Mouse (Mus musculus): ENCODE results near the gene Sarm1.

Sarm1 gene

DNA sequence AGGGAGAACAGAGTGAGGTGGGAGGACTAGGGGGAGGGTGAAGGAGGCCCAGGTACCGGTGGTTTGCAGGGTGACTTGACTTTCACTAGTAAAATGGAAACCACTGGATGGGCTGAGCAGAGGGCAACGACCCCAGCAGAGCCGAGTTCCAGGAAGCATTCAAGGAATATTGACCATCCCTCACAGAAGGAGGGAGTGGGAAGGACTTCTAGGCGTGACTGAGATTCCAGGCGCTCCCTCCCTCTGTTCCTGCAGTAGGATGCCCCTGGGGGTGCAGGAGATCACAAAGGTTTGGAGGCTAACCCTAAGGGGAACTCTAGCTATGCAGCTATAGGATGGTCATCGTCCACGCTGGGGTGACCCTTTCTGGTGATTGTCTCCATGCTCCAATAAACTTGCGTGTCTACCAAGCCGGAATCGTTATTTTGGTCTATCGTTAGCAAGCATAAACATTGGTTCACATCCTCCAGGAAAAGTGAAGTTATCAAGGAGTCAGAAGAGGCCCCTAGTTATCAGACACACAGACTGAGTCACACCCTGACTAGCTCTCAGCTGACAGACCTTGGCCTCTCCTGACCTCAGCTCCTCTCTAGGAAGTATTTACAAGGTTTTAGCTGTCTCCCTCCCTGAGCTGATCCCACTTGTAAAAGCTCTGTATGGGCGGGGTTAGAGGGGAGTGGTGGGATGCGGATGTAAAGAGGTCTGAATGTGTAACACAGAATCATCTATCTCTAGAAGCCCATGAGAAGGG is 34.1 kb downstream of the Sarm1 start:
- no peak for DNase-seq

DNA sequence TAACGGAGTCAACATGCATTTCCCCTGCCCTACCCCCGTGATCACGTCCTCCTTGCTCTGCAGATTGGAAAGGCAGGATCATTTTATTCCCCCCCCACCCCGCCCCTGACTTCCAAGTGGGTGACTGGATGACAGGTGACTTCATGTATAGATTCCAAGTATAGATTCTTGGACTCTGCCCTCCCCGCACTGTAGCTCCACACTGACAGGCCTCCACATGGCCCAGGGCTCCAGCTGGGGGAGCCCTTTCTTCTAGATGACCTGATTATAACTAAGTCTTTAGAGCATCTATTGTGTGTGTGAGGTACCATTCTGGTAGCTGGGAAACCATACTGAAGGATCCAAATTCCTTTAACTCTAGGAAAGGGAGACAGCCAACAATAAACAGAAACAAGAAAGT is 34.9 kb downstream of the Sarm1 start:
- DNase-seq = no peak

DNA sequence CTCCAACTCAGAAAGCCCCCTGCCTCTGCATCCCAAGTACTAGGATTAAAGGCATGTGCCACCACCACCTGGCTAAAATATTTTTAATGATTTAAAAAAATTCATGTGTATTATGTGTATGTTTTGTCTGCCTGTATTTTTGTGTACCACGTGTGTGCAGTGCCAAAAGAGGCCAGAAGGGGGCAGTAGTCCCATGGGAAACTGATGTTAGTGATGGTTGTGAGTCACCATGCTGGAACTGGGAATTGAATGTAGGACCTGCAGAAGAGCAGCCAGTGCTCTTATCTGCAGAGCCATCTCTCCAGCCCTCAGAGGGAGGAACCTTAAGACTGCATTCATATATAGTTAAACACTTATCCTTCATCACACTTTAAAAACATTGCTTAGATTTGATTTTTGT is 35.7 kb downstream of the Sarm1 start:
- DNase-seq = no peak

DNA sequence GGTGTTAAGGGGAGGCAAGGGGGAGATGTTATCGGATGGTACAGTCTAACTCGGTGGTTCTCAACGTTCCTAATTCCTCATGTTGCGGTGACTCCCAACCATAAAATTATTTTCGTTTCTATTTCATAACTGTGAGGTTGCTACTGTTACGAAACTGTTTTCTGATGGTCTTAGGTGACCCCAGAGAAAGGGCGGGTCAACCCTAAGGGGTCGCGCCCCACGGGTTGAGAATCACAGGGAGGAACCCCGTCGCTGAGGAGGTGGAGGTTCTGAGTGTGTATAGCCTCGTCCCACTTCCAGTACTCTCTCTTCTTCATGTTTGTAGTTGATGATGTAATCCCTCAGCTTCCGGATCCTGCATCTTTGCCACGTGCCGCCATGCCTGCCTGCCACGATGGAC is 38.8 kb downstream of the Sarm1 start:
- no peak for DNase-seq

DNA sequence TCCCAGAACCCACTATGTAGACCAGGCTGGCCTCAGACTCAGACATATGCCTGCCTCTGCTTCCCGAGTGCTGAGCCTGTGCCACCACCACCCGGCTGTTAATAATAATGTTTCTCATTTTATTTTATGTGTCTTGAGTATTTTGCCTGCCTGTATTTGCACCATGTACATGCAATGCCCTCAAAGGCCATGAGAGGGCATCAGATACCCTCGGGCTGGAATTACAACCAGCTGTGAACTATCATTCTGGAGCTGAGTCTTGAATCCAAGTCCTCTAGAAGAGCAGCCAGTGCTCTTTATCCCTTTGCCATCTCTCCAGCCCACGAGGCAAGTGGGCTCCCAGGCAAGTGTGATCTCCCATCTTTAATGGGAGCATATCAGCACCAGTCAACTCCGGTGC is 42.2 kb downstream of the Sarm1 start:
- peak; percentile 29 to 32 for DNase-seq

DNA sequence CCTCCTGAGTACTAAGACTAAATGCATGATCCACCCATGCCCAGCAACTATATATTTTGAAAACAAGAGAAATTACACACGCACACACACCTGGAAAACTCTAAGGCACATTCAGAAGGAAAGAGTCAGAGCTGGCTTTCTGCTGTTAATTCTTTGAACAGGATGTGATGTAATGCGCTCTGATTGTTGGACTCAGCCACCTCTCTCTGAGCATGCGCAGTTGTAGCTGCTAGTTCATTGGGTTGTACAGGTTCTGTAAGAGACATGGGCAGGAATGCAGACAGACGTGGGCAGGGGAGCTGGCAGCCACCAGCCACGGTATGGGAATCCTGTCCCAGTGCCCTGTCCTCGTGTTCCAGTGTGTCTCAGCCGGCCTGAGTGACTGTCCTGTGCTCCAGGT is 43.3 kb downstream of the Sarm1 start:
- DNase-seq = no peak

DNA sequence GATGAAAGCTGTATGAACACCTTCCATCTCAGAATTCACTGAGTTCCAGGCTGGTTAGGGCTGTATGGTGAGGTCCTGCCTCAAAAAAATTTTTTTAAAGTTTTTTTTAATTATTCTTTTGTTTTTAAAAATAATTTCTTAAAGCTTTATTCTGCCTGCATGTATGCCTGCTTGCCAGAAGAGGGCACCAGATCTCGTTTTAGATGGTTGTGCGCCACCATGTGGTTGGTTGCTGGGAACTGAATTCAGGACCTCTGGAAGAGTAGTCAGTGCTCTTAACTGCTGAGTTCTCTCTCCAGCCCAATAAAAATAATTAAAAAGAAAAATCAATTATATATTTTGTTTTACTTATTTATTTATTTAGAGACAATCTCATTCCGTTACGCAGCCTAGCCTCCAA is 43.9 kb downstream of the Sarm1 start:
- peak; percentile 64 to 67 for DNase-seq

DNA sequence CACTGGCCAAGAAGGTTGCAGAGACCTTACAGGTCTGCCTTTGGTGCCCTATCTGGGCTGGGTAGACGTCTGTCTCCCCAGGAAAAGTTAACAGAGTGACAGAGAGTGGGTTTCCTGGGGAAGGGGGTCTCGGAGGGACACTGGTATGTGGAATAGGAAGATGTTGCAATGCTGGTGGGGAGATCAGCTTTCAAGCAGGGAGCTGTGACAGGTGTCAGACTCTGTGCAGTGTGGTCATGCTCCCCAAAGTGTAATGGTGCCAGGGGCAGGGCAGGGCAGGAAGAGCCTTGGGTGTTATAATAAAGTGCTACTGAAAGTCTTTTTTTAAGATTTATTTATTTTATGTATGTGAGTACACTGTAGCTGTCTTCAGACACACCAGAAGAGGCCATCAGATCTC is 47.2 kb downstream of the Sarm1 start:
- no peak for DNase-seq

DNA sequence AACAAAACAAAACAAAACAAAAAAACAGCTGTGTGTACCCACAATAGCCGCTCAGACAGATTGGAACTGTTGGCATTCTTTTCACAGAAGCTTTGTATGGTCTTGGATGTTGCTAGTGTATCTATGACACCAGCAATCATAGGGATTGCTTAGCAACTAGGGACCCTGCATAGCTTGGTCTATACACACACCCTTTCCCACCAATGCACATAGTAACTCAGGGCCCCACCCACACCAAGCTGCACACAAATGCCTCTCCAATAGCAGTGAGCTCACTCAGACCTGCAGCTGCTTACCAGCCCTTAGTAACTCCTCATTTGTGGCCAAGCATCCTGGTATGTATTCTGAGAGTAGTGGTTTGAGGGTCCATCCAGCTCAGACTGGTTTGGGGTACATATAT is 49.3 kb downstream of the Sarm1 start:
- DNase-seq = no peak

DNA sequence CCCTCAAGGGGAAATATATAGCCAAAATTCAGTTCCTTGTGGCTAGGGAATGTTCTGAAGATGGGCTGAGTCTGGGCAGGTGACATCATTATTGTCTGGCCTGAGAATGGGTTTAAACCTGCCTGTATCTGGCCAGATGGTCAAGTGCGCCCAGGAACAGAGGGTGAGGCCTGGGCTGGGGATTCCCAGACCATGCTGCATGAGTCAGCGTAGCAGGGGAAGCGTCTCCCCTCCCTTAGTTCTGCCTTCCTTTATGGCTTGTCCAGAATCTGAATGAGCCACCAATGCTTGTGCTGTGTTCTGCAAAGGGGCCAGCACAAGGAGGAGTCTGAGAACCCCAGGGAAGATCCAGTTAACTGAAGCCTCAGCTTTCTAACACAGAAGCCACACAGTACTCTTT is 50.4 kb downstream of the Sarm1 start:
- no peak for DNase-seq

DNA sequence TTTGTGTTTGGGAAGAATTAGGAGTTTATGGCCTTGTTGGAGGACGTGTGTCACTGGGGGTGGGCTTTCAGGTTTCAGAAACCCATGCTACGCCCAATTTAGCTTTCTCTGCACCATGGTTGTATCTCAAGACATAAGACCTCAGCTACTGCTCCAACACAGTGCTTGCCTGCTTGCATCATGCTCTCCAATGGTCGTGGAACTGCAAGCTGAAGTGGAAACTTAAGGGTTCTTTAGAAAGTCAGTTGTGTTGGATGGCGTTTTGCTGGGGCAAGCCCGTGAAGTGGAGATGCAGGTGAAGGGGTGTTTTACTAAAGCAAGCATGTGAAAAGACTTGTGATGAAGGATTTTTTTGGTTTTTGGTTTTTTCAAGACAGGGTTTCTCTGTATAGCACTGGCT is 54.4 kb downstream of the Sarm1 start:
- peak in 1 of 2 experiments; percentile 47 for DNase-seq

DNA sequence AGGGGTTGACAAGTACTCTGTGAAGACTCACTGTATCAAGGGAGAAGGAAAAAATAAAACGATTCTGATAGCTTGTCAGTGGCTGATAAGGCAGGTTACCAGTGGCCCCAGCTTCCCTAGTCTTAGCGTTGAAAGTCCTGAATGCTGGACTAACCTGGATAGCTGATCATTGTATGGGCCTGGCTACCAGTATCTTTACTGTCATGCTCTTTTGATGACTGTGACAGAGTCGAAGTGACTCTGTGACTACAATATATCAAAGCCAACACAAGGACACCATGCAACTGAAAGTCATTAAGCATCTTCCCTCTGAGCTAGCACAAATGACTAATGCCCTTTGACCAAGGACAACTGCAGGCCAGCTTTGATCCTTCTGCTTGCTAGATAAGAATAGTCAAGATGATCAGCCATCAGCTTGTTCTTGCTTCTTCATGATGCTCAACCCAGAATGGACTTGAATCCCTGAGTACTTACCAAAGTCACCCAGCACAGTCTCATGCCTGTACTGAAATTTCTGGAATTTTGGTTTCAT is 59.1 kb downstream of the Sarm1 start:
- no peak for DNase-seq

DNA sequence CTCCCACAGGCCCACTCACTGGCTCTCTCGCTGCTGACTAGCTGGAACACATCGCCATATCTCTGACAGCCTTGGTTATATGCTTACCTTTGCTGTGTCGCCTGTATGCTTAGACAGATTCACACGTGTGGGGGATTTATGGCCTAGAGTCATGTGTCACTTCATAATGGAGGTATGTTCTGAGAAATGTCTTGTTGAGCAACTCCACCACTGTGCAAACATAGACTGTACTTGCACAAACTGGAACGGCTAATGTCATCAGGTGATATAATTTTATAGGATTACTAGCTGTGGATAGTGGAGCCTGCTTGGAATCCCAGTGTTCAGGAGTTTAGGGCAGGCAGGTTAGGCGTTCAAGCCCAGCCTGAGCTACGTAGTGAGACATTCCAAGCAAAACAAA is 60.4 kb downstream of the Sarm1 start:
- DNase-seq = no peak

DNA sequence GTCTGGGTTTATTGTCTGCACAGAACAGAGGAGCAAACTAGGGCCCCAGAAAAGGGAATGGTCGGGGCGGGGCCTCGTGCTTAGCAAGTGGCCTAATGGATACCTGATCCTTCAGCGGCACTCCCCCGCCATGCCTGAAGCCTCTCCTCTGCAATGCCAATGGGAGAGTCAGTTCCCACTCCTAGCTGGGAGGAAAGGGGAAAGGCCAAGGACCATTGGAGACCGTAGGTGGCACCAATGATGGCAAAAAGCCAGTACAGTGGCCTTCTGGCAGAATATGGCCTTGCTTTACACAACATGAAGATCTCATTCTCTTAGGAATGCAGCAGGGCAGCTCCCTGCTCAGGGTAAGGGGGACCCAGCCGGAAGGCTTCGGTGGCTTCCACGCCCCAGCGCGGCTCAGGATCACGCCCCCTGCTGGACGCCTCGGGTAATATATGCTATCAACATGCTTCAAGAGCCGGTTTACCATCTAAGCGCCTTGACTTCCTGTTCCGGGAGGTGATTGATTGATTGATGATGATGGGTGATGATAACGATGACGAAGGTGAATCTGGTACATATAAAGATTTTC is 61.7 kb downstream of the Sarm1 start:
- peak; percentile 53 to 69 for DNase-seq

DNA sequence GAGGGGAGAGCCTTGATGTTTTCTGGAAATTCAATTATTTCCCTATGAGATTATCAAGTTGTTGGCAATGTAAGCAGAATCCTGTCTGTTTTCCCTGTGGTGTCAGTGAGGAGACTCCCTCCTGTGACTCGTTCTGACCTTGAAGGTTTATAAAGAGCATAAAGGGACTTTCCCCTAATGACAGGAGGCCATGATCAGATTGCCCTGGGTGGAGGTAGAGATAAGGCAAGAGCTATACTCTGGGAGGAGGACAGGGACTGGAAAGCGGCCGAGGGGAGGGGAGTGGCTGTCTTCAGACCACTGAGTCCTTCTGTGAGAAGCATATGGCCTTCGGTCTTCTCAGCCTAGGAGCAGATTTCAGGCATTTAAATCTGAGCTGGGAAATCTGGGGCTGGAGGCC is 63.5 kb downstream of the Sarm1 start:
- DNase-seq = no peak

DNA sequence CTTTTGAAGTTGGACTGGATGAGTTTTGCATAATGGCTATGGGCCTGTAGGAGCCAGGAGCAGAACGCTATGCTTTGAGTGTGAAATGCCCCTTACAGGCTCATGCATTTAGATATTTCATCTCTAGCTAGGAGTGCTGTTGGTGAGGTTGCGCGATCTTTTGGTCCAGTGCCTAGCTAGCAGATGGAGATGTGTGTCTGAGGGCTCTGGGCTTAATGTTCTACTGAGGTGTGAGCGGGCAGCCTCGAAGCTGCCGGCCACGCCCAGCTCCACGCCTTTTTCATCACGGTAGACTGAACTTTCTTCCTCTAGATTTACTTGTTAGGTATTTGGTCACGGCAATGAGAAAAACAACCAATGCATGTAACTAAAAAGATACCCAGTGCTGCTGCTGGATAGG is 66.4 kb downstream of the Sarm1 start:
- no peak for DNase-seq

DNA sequence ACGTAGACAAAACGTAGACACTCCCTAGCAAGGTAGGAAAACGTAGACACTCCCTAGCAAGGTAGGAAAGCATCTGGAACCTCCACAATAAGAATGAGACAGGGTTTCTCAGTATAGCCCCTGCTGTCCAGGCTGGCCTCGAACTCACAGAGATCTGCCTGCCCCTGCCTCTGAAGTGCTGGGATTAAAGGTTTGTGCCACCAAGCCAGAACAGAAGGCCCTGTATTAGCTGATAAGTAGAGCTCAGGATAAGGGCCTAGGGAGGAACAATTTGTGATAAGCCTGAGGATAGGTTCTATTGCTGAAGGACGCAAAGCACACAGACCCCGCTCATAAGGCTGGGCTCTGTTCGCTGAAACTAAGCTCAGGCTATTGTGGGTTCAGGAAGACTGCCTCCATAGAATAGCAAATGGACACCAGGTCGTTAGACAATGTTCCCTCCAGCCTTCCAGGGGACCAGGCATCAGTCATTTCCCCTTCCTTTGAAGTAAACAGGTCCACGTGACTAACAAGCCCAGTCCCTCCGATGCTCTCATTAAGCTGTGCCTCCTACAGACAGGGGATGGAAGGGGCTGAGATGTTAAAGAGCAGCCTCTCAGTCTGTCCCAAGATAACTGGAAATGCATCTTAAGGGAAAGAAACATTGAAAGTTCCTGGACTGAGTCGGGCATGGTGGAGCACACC is 67.2 kb downstream of the Sarm1 start:
- no peak for DNase-seq

DNA sequence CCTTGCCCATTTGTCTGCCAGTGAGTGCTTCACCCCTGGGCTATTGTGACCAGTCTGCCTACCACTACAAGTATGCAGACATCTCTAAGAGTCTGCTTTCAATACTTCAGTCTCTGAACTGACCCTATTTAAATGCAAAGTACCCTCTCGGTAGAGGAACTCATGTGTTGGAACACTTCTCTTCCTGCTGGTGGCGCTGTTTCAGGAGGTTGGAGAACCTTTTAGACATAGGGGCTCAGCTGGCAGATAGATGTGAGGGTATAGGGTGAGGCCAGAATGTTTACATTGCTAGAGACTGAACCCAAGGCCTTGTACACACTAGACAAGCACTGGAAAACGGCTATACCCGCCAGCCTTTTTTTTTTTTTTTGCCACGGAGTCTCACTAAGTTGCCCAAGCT is 69.2 kb downstream of the Sarm1 start:
- DNase-seq = no peak

DNA sequence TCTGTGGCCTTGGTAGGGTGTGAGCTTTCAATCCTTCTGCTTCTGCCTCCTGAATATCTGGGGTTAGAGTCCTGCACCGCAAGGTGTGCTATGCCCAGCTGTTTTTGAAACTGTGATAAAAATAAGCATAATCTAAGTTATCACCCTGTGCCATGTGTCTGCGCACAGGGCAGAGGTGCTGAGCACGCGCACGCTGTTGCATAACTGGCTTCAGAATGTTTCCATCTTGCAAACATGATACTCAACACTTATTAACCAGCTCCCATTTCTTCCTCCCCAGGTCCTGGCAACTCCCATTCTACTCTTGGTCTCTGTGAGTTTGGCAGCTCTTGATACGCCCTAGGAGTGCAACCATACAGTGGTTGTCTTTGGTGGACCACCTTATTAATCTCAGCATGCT is 69.9 kb downstream of the Sarm1 start:
- DNase-seq = no peak

DNA sequence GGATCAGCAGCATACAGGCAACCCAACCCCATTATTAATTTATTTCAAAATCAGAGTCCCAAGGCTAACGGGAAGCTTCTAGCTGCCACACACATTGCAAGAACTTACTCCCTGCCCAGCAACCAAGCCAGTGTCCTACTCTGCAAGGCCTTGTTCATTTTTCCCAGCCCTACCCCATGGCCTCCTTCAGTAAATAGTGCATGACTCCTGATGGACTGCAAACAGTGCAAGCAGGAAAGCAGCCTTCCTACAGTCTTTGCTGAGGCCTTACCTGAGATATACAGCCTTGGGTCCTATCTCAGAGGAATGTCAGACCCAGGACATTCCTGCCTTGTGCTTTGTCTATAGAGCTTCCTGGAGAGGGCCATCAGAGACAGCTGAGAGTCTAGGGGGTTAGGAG is 72.0 kb downstream of the Sarm1 start:
- DNase-seq = no peak

DNA sequence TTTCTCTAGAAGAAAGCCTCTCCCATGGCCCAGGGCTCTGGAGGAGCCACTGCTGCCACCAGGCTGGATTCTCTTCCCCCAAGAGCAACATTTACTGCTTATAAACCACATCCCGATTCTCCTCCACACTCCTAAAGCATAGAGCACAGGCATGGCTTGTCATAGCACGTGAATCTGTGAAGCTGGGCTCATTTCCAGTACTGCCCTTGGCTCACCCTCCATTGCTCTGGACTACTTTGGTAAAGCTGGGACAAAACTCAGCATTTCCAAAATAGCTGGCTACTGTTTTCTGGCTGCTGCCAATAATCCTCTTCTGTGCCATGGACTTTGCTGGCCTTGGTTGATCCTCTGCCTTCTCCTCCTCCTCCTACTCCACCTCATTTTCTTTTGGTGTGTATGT is 73.2 kb downstream of the Sarm1 start:
- DNase-seq = no peak
